Mouse (Mus musculus) limb, embryonic 12.5 days (tissue): ENCODE data around the gene Ago4. TPM values are rescaled to one million over a fixed set of nuclear protein-coding genes. Genes with fewer than 3 reads are reported as not detected.

Source experiments
- ATAC-seq: fragments of 200-750 bp; cut with Nextera tagmentation; 2 replicates; pipeline ENCODE4 v1.8.0; 2017; ENCODE audit warnings: low read depth, moderate TSS enrichment; ENCODE audit not compliant: insufficient number of reproducible peaks, insufficient read depth, low FRiP score, low TSS enrichment
- H3K27ac ChIP-seq: fragments of 300-500 bp; sonication (generic); 2 replicates; pipeline ENCODE4 v1.5.1; 2016; ENCODE audit warnings: mild to moderate bottlenecking, moderate library complexity
- H3K27me3 ChIP-seq: fragments of 300-500 bp; sonication (generic); 2 replicates; pipeline ENCODE4 v1.6.1; 2016; ENCODE audit warnings: mild to moderate bottlenecking, moderate library complexity
- H3K36me3 ChIP-seq: fragments of 300-500 bp; sonication (generic); 2 replicates; pipeline ENCODE4 v1.6.1; 2016; ENCODE audit warnings: mild to moderate bottlenecking, moderate library complexity
- H3K4me1 ChIP-seq: fragments of 300-500 bp; sonication (generic); replicated peaks from 2 replicates; pipeline ENCODE4 v1.6.1; 2016
- H3K4me2 ChIP-seq: fragments of 300-500 bp; sonication (generic); 2 replicates; pipeline ENCODE4 v1.6.1; 2016; ENCODE audit warnings: mild to moderate bottlenecking, moderate library complexity
- H3K4me3 ChIP-seq: fragments of 300-500 bp; sonication (generic); replicated peaks from 2 replicates; pipeline ENCODE4 v1.5.1; 2016; ENCODE audit warnings: mild to moderate bottlenecking
- H3K9ac ChIP-seq: fragments of 300-500 bp; sonication (generic); replicated peaks from 2 replicates; pipeline ENCODE4 v1.6.1; 2016; ENCODE audit warnings: mild to moderate bottlenecking, moderate library complexity
- H3K9me3 ChIP-seq: fragments of 300-500 bp; sonication (generic); 2 replicates; pipeline ENCODE4 v1.6.1; 2016; ENCODE audit warnings: mild to moderate bottlenecking, moderate library complexity
- WGBS: fragments of 180-500 bp; shearing (Covaris S2); methylation state at CpG from one replicate; pipeline ENCODE4 v1.1.7; 2016; 5-methylcytosine and 5-hydroxymethylcytosine counted together
- microRNA-seq: library from miRNA; unstranded; fragments of <30 nt; microRNA quantifications from one replicate; pipeline ENCODE4, GENCODE M21; 2017
- polyA plus RNA-seq: library from polyadenylated mRNA; unstranded; fragments of >200 nt; fragmentation: Nextera tagmentation; extraction: Ambion mirVana; gene quantifications from 2 replicates; pipeline ENCODE4 v1.2.1, GENCODE M21; 2016

Gene Ago4
- polyA plus RNA-seq, 1 experiment from 2014 or later: 2.3 TPM

DNA sequence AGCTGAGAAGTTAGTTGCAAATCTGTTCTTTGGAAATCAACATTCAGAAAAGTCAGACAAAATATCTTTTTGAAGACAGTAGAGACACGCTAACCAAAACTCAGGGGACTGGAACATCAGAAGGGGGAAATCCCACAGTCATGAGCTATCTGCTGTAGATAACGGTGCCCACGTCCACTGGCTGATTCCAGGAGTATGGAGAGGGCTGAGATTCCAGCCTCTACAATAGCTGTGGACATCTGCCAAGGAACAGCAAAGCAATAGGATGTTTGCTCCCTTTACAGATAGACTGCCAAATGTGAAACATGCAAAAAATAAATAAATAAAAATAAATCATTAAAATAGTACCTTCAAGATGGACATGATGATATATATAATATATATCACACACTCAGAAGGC lies 88.7 kb downstream of the Ago4 start:
- H3K4me2 ChIP-seq: no peak overlapping the region
- ATAC-seq: no peak
- no peaks in the 10 kb centered on the region for H3K9me3 ChIP-seq
- no peaks in the 10 kb centered on the region for H3K27me3 ChIP-seq
- peaks cover 82% of the 10 kb centered on the region for H3K36me3 ChIP-seq
- 93% methylated on average over 3 of the region's 3 CpGs for WGBS
- no peak overlapping the region for H3K4me3 ChIP-seq
- H3K4me1 ChIP-seq: no peaks in the 10 kb centered on the region
- no peak overlapping the region for H3K27ac ChIP-seq
- no peak overlapping the region for H3K9ac ChIP-seq

Small RNA genes within 50 kb of the gene (microRNA-seq; reads per million reads assigned to microRNA genes)
- gene Mir7119: 1.2 reads per million

Other genes with a start within 250 kb of the Ago4 start
- gene Col8a2, start 246.7 kb downstream of the Ago4 start, polyA plus RNA-seq: 13.3 and 16.7 TPM in 2 replicates
- gene Adprhl2, start 211.8 kb downstream of the Ago4 start, polyA plus RNA-seq: 84.9 and 87.5 TPM in 2 replicates
- 13.6 and 14.8 TPM in 2 replicates for gene Tekt2, start 207.8 kb downstream of the Ago4 start, polyA plus RNA-seq
- 17.2 and 18.8 TPM in 2 replicates for gene Ago3, start 103.9 kb downstream of the Ago4 start, polyA plus RNA-seq
- gene Ago1, start 64.9 kb downstream of the Ago4 start, polyA plus RNA-seq: 5.4 and 5.8 TPM in 2 replicates
- gene Clspn, start 23.5 kb upstream of the Ago4 start, polyA plus RNA-seq: 40.8 and 52.9 TPM in 2 replicates
- 2.5 and 2.6 TPM in 2 replicates for gene 5730409E04Rik, start 76.3 kb upstream of the Ago4 start, polyA plus RNA-seq
- gene Psmb2, start 144.2 kb upstream of the Ago4 start, polyA plus RNA-seq: 491 and 499 TPM in 2 replicates
- gene Tfap2e, start 202.8 kb upstream of the Ago4 start, polyA plus RNA-seq: not detected in 2 replicates
- 33.5 and 35.8 TPM in 2 replicates for gene Ncdn, start 220.0 kb upstream of the Ago4 start, polyA plus RNA-seq
- gene AU040320, start 220.1 kb upstream of the Ago4 start, polyA plus RNA-seq: 15.7 and 17.4 TPM in 2 replicates